In the genomic region with DNA sequence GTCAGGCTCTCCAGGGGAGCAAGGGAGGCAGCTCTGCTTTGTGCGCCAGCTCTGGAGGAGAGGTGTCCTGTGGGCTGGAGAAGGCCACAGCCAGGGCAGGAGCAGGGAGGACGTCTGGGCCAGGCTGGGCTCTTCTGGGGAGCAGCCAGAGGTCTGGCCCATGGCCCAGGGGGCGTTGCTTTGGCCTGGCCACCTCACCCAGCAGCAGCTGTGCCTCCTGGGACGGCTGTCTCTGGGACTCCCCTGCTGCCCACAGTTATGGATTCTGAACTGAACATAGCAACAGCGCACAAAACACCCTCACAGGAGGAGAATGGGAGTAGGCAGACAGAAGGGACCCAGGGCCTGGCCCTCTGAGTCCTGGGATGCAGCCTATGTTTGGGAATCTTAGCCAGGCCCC, we compare ENCODE assay signal across 8 mouse cellular contexts.
DNase-seq lines count a peak whose midpoint lies in the region; ATAC-seq and TF ChIP-seq lines count a peak whose summit lies in the region.

No protein-coding gene starts in this region.

- no peaks in the 10 kb centered on the region for H3K27me3 ChIP-seq in heart, embryonic 10.5 days (ENCODE audit: insufficient read depth, poor library complexity, severe bottlenecking)
- H3K27me3 ChIP-seq in liver, postnatal 0 days (ENCODE audit: insufficient read depth, low read length), result no peaks in the 10 kb centered on the region

- H3K4me3 ChIP-seq in heart, embryonic 10.5 days, result no peak overlapping the region
- no peak overlapping the region for H3K4me3 ChIP-seq in liver, postnatal 0 days (ENCODE audit: low read depth, low read length)

- no peak overlapping the region for H3K27ac ChIP-seq in heart, embryonic 10.5 days
- no peak overlapping the region for H3K27ac ChIP-seq in liver, postnatal 0 days (ENCODE audit: low read depth)

- H3K9me3 ChIP-seq in heart, embryonic 10.5 days, result no peaks in the 10 kb centered on the region
- no peaks in the 10 kb centered on the region for H3K9me3 ChIP-seq in liver, postnatal 0 days (ENCODE audit: low read length)

- no peak for TF ChIP-seq EP300 in liver, postnatal 0 days (IDR thresholded peaks at IDR 0.05; ENCODE audit: low read depth)

- peaks cover 9% of the 10 kb centered on the region for H3K4me1 ChIP-seq in heart, embryonic 10.5 days
- H3K4me1 ChIP-seq in liver, postnatal 0 days (ENCODE audit: insufficient read depth), result no peaks in the 10 kb centered on the region

- H3K4me2 ChIP-seq in liver, postnatal 0 days (ENCODE audit: low read depth, low read length), result no peak overlapping the region

- H3K36me3 ChIP-seq in heart, embryonic 10.5 days, result no peaks in the 10 kb centered on the region
- no peaks in the 10 kb centered on the region for H3K36me3 ChIP-seq in liver, postnatal 0 days (replicated peaks; ENCODE audit: insufficient read depth, low read length)

- H3K9ac ChIP-seq in liver, postnatal 0 days (replicated peaks), result no peak overlapping the region

- 58% methylated on average over 5 of the region's 5 CpGs for WGBS in heart, embryonic 10.5 days
- WGBS in liver, postnatal 0 days (ENCODE audit: insufficient replicate concordance), result 66% methylated on average over 5 of the region's 5 CpGs

- DNase-seq in heart, adult 11 months, result peak; percentile 98
- DNase-seq in heart, embryonic 10.5 days (ENCODE audit: low spot score), result no peak
- peak; percentile 30 to 54 for DNase-seq in adrenal gland, adult 18-20 months (ENCODE audit: low spot score in 2 of 2)
- peak; percentile 81 for DNase-seq in gastrocnemius, adult 18-20 months (ENCODE audit: low spot score)
- DNase-seq in lung, postnatal 10 days, result peak; percentile 70
- no peak for DNase-seq in thymus, postnatal 10 days (ENCODE audit: low spot score in 2 of 2)
- no peak for DNase-seq in liver, postnatal 0 days

- ATAC-seq in hematopoietic stem cell, adult 5-6 weeks (replicated peaks in 1 of 2; ENCODE audit: insufficient read depth in 1 of 2, low FRiP score in 2 of 2, low TSS enrichment in 1 of 2, low read depth in 1 of 2, poor library complexity in 2 of 2, severe bottlenecking in 2 of 2), result peak; percentile 39 to 46; a peak in 2 of 4 replicates
- no peak for ATAC-seq in liver, postnatal 0 days

- TF ChIP-seq CTCF in liver, postnatal 0 days (IDR thresholded peaks at IDR 0.05; ENCODE audit: low read depth), result no peak

Comparison
In these comparisons a context has a peak if more than half of its experiments do, and no peak if none do; other contexts are left out.
1. DNase-seq: peak in heart, adult 11 months (single experiment), adrenal gland, adult 18-20 months (2 of 2), gastrocnemius, adult 18-20 months (single experiment) and lung, postnatal 10 days (single experiment); none in heart, embryonic 10.5 days (single experiment), thymus, postnatal 10 days (0 of 2) and liver, postnatal 0 days (single experiment).